Mouse (Mus musculus) hindbrain, embryonic 16.5 days (tissue): ENCODE data around the gene Atxn1. TPM values are rescaled to one million over a fixed set of nuclear protein-coding genes. Genes with fewer than 3 reads are reported as not detected.

Experiments
- ATAC-seq: fragments of 200-750 bp; cut with Nextera tagmentation; 2 replicates; pipeline ENCODE4 v1.8.0; 2017; ENCODE audit warnings: moderate TSS enrichment, moderate library complexity
- H3K27ac ChIP-seq: fragments of 300-500 bp; sonication (generic); 2 replicates; pipeline ENCODE4 v1.5.1; 2014; ENCODE audit warnings: low read depth, mild to moderate bottlenecking, control low read depth, low read length, moderate library complexity
- H3K27me3 ChIP-seq: fragments of 300-500 bp; sonication (generic); replicated peaks from 2 replicates; pipeline ENCODE4 v1.6.1; 2014; ENCODE audit warnings: low read length; ENCODE audit not compliant: control insufficient read depth, insufficient read depth
- H3K36me3 ChIP-seq: fragments of 300-500 bp; sonication (generic); 2 replicates; pipeline ENCODE4 v1.6.1; 2014; ENCODE audit warnings: mild to moderate bottlenecking, low read length, moderate library complexity, mixed read lengths; ENCODE audit not compliant: control insufficient read depth, insufficient read depth
- H3K4me1 ChIP-seq: fragments of 300-500 bp; sonication (generic); 2 replicates; pipeline ENCODE4 v1.6.1; 2014; ENCODE audit warnings: low read depth, low read length; ENCODE audit not compliant: control insufficient read depth, insufficient read depth
- H3K4me2 ChIP-seq: fragments of 300-500 bp; sonication (generic); 2 replicates; pipeline ENCODE4 v1.6.1; 2014; ENCODE audit warnings: mild to moderate bottlenecking, low read length, control low read depth, moderate library complexity
- H3K4me3 ChIP-seq: fragments of 300-500 bp; sonication (generic); 2 replicates; pipeline ENCODE4 v1.5.1; 2014; ENCODE audit warnings: mild to moderate bottlenecking, low read length, control low read depth, moderate library complexity
- H3K9ac ChIP-seq: fragments of 300-500 bp; sonication (generic); 2 replicates; pipeline ENCODE4 v1.6.1; 2014; ENCODE audit warnings: low read depth, mild to moderate bottlenecking, control low read depth, low read length, moderate library complexity
- H3K9me3 ChIP-seq: fragments of 300-500 bp; sonication (generic); 2 replicates; pipeline ENCODE4 v1.6.1; 2014; ENCODE audit warnings: mild to moderate bottlenecking, low read length, moderate library complexity; ENCODE audit not compliant: control insufficient read depth
- WGBS: fragments of 180-500 bp; shearing (Covaris S2); extraction: QIAGEN DNeasy Blood & Tissue Kit; methylation state at CpG from one replicate; pipeline ENCODE4 v1.1.7; 2014; 5-methylcytosine and 5-hydroxymethylcytosine counted together
- polyA plus RNA-seq: library from polyadenylated mRNA; unstranded; fragments of >200 nt; fragmentation: Nextera tagmentation; extraction: Ambion mirVana; gene quantifications from 2 replicates; pipeline ENCODE4 v1.2.1, GENCODE M21; 2015

The Atxn1 gene
- polyA plus RNA-seq, 1 experiment from 2014 or later: 8.3 TPM

DNA sequence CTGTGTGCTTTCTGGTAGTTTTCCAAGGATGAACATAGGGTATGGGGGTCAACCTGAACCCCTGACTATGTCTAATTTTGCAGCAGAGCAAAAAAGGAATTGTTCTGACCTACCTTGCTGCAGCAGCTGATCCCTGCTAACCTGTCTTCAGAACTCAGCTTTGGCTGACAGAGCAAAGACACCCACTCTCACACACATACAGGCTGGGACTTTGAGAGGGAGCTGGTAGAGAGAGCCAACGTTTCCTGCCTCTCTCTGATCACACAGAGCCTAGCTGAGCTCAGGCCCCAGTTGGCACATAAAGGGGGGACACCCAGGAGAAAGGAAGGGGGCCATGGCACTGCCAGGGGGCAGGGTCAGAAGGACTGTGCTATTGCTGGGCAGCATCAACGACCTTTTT is 356.9 kb downstream of the Atxn1 start:
- 0 out of 2 replicates have a peak, but pooled peaks have one; percentile 27 for ATAC-seq
- no peaks in the 10 kb centered on the region for H3K4me1 ChIP-seq
- no peak overlapping the region for H3K9ac ChIP-seq
- no peaks in the 10 kb centered on the region for H3K9me3 ChIP-seq
- H3K36me3 ChIP-seq: no peaks in the 10 kb centered on the region
- H3K27ac ChIP-seq: no peak overlapping the region
- H3K27me3 ChIP-seq: no peaks in the 10 kb centered on the region
- no peak overlapping the region for H3K4me2 ChIP-seq
- no peak overlapping the region for H3K4me3 ChIP-seq
- 49% methylated on average over 2 of the region's 2 CpGs for WGBS

- H3K4me1 ChIP-seq: peaks cover 3% of the 10 kb centered on the region; the same call in 1 of the 2 replicates
- H3K27ac ChIP-seq: no peak overlapping the region
- H3K4me3 ChIP-seq: no peak overlapping the region
- H3K4me2 ChIP-seq: no peak overlapping the region
- WGBS: 92% methylated on average over 6 of the region's 6 CpGs
- H3K27me3 ChIP-seq: no peaks in the 10 kb centered on the region
- no peaks in the 10 kb centered on the region for H3K36me3 ChIP-seq
- no peak for ATAC-seq
- no peaks in the 10 kb centered on the region for H3K9me3 ChIP-seq
- H3K9ac ChIP-seq: no peak overlapping the region
These were observed 361.2 kb downstream of the Atxn1 start for GRCm38 (mm10) chr13:45603636-45604035.

DNA sequence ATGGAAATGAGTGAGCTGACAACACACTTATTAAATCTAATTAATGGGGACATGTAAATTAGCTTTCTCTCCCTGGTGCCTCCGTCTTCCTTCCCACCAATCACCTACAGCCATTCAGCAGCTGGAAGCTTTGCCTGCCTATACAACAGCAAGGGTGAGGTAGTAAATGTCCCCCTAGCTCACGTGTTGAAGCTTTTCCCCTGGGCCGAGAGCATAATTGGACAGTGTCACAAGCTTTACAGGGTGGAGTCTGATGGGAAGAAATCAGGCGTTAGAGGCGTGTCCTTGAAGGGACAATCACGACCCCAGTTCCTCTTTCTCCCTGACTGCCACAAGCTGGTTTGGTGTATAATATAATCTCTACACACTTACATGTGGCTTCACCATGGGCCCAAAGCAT is 364.4 kb downstream of the Atxn1 start:
- WGBS: 36% methylated on average over 6 of the region's 6 CpGs
- peak; percentile 69; the same call in 1 of the 2 replicates for ATAC-seq

DNA sequence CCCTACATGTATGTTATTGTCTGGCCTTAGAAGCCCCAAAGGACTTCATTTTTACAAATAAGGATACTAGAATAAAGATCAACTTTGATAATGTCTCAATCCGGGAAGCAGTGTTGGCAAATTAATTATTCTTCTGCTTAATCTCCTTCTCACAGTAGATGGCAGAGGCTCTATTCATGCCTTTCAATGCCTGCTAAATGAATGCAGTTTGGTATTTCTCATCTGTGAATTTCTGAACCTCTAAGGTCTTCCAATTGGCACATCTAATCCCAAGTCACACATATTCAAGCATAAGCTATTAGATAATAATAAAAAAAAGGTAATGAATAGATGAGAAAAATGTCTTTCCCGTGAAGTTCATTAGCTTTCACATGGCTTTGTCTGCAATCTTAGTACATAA is 365.0 kb downstream of the Atxn1 start:
- Histone ChIP-seq H3K27ac (0 out of 2 replicates have a peak overlapping the region, but pooled peaks have one; percentile 12), H3K36me3 (no peaks in the 10 kb centered on the region), H3K27me3 (no peaks in the 10 kb centered on the region), H3K4me1 (peaks cover 6% of the 10 kb centered on the region), H3K4me3 (no peak overlapping the region), H3K9ac (no peak overlapping the region), H3K9me3 (no peaks in the 10 kb centered on the region), H3K4me2 (no peak overlapping the region)
- no peak for ATAC-seq
- 41% methylated on average over 2 of the region's 2 CpGs for WGBS

More for the DNA sequence above, 364.4 kb downstream of the Atxn1 start:
- H3K36me3 ChIP-seq: no peaks in the 10 kb centered on the region
- no peak overlapping the region for H3K4me3 ChIP-seq
- H3K9me3 ChIP-seq: no peaks in the 10 kb centered on the region
- peaks cover 4% of the 10 kb centered on the region; the same call in 1 of the 2 replicates for H3K4me1 ChIP-seq
- H3K27me3 ChIP-seq: no peaks in the 10 kb centered on the region
- H3K4me2 ChIP-seq: no peak overlapping the region
- no peak overlapping the region for H3K9ac ChIP-seq
- peak overlapping the region; percentile 46 for H3K27ac ChIP-seq

GRCm38 (mm10) chr13:45595416-45595815 is 369.4 kb downstream of the Atxn1 start:
- WGBS: 35% methylated on average over 7 of the region's 7 CpGs

GRCm38 (mm10) chr13:45593914-45594313 is 370.9 kb downstream of the Atxn1 start:
- H3K36me3 ChIP-seq: no peaks in the 10 kb centered on the region
- H3K9me3 ChIP-seq: no peaks in the 10 kb centered on the region
- no peak overlapping the region for H3K9ac ChIP-seq
- H3K27me3 ChIP-seq: no peaks in the 10 kb centered on the region
- no peak overlapping the region for H3K4me3 ChIP-seq
- no peak overlapping the region for H3K27ac ChIP-seq
- 59% methylated on average over 1 of the region's 1 CpGs for WGBS
- no peak overlapping the region for H3K4me2 ChIP-seq
- H3K4me1 ChIP-seq: peaks cover 3% of the 10 kb centered on the region
- ATAC-seq: no peak

More at GRCm38 (mm10) chr13:45595416-45595815, 369.4 kb downstream of the Atxn1 start:
- no peaks in the 10 kb centered on the region for H3K36me3 ChIP-seq
- no peak overlapping the region for H3K27ac ChIP-seq
- H3K9me3 ChIP-seq: no peaks in the 10 kb centered on the region
- no peak overlapping the region for H3K4me2 ChIP-seq
- H3K4me1 ChIP-seq: peaks cover 3% of the 10 kb centered on the region
- peak; percentile 58; the same call in 1 of the 2 replicates for ATAC-seq
- no peak overlapping the region for H3K4me3 ChIP-seq
- H3K9ac ChIP-seq: no peak overlapping the region
- no peaks in the 10 kb centered on the region for H3K27me3 ChIP-seq

DNA sequence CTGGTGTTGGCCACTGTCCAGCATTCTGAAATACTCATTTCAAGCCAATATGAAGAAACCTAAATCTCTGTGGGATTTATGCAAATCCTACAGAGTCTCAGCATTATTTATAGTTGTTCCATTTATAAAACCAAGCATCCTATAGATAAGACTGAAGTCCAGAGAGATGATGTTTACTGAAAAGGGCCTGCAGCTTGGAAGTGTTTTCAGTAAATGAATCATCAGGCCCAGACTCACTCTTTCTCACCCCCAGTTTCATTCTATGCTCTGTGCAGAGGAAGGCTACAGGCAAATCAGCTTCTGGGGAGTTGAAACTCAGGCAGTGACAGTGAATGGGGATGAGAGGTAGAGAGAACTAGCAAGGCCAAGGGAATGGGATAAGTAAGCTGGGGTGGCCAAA is 373.9 kb downstream of the Atxn1 start:
- Histone ChIP-seq H3K27me3 (no peaks in the 10 kb centered on the region), H3K27ac (no peak overlapping the region)
- no peak for ATAC-seq

DNA sequence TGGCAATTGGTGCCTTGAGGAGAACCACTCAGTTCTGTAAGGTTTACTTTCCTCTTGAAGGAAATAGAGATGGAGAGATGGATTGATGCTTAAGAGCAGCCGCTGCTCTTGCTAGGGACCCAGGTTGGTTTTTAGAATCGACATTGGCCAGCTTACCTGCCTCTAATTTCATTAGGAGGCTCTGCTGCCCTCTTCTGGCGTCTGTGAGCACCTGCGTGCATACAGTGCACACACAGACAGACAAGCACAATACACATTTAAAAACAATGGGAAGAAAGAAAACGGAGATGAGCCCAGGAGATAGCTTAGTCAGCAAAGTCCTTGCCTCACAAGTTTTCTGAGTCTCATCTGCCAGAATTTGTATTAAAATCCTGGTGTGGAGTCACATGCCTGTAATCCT is 381.7 kb downstream of the Atxn1 start:
- no peak overlapping the region for H3K4me3 ChIP-seq
- H3K36me3 ChIP-seq: no peaks in the 10 kb centered on the region
- no peak overlapping the region for H3K4me2 ChIP-seq
- no peak overlapping the region for H3K27ac ChIP-seq
- WGBS: 90% methylated on average over 5 of the region's 5 CpGs
- ATAC-seq: no peak
- H3K9ac ChIP-seq: no peak overlapping the region
- no peaks in the 10 kb centered on the region for H3K27me3 ChIP-seq
- no peaks in the 10 kb centered on the region for H3K9me3 ChIP-seq
- H3K4me1 ChIP-seq: 0 out of 2 replicates have a peak, but pooled peaks cover 3% of the 10 kb centered on the region

More for the DNA sequence above, 373.9 kb downstream of the Atxn1 start:
- no peaks in the 10 kb centered on the region for H3K36me3 ChIP-seq
- H3K4me3 ChIP-seq: no peak overlapping the region
- no peaks in the 10 kb centered on the region for H3K9me3 ChIP-seq
- H3K9ac ChIP-seq: no peak overlapping the region
- H3K4me1 ChIP-seq: peaks cover 3% of the 10 kb centered on the region
- no peak overlapping the region for H3K4me2 ChIP-seq

DNA sequence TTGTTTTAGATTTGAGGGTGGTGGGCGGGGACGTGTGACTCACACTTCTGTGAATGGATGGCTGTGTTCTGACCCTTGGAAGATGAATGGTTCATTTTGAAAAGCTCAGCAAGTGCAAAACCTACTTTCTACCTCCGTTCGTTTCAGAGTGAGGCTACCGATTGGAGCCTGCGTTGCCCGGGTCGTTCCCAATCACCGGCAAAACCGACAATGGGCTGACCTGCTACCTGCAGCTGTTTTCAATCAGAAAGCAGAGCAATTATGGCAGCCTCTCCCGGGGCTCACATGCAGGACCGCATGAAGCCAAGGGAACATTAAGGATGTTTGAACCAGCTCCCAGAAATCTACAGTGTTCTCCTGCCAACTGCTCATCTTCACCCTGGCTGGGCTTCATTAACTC is 382.5 kb downstream of the Atxn1 start:
- 59% methylated on average over 12 of the region's 12 CpGs for WGBS
- H3K27ac ChIP-seq: no peak overlapping the region
- peaks cover 7% of the 10 kb centered on the region for H3K4me1 ChIP-seq
- no peaks in the 10 kb centered on the region for H3K36me3 ChIP-seq
- no peaks in the 10 kb centered on the region for H3K9me3 ChIP-seq
- peak; percentile 34; the same call in 1 of the 2 replicates for ATAC-seq
- no peak overlapping the region for H3K4me3 ChIP-seq
- no peaks in the 10 kb centered on the region for H3K27me3 ChIP-seq
- 0 out of 2 replicates have a peak overlapping the region, but pooled peaks have one; percentile 29 for H3K9ac ChIP-seq
- H3K4me2 ChIP-seq: peak overlapping the region; percentile 4; the same call in 1 of the 2 replicates
